Mouse (Mus musculus): Measurements from ENCODE around the gene Dop1b. TPM values are rescaled to one million over a fixed set of nuclear protein-coding genes. Genes with fewer than 3 reads are reported as not detected.
"Not testable (repeated sequence)": the region's sequence is repeated elsewhere in the genome, so short reads cannot be mapped to it uniquely, and the experiment has no call there.

Dop1b gene
- total RNA-seq, 2 experiments from 2014 or later, result 20.6 to 26.9 TPM

DNA sequence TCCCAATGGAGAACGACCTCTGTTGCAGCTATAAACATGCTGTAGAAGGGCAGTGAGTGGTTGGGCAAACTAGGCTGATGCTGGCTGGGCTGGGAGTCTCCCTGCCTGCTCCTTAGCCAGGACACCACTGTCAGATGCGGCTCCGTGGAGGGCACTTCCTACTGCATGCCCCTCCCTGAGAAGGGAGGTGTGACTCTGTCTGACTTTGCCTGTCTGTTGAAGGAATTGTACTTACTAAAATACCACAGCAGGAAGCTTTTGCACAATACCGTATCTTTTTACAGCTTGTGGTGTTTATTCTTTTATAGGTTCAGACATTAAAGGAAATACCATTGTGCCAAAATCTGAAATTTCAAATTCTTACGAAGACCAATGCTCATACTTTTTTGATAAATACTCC, 40.1 kb downstream of the Dop1b start:
- no peak for DNase-seq

DNA sequence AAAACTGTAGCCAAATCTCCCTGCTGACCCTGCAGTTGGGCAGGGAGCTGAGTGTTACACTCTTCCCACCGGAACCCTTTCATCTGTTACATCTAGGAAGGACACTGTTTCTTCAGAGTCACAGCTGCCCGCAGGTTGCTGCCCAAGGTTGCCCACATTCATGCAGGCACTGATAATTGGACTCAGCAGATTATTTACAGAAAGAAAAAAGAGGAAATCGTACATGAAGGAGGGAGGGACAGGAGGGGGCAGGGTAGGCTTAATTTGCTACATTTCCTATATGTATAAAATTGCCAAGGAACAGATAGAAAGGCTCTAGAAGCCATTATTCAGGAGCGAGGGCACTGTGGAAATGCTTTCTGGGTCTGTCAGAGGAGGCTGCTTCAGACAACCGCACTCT, 44.9 kb downstream of the Dop1b start:
- no peak for DNase-seq

DNA sequence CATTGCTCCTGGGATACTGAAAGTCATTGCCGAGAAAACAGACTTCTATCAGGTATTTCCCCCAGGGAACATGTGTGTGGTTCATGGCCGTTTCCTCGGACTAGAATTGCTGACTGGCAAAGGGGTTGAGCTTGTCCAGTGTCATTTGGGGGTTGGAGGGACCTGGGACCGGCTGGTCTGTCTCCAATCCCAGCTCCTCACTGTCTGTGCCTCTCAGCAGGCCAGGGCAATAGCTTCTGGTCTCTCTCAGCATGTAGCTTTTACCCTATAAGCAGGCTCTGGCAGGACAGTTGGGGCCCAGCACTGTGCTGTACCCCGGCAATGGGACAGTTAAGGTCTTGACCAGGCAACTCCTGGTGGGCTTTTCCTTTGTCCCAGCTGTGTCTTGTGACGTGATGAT, 51.7 kb downstream of the Dop1b start:
- no peak for DNase-seq

DNA sequence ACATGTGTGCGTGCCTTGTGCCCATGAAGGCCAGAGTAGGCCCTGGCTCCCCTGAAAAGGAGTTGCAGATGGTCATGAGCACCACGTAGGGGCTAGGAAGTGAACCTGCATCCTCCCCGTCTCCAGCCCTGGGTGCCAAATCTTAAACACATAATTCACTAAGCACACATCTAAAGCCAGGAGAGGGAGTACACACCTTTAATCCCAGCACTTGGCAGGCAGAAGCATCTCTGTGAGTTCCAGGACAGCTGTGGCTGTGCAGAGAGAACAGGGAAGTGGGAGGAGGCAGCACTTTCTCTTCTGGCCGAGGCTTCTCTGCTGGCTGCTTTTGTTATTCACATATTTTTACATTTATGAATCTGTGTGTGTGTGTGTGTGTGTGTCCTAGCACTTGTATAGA, 52.9 kb downstream of the Dop1b start:
- DNase-seq, result no peak

DNA sequence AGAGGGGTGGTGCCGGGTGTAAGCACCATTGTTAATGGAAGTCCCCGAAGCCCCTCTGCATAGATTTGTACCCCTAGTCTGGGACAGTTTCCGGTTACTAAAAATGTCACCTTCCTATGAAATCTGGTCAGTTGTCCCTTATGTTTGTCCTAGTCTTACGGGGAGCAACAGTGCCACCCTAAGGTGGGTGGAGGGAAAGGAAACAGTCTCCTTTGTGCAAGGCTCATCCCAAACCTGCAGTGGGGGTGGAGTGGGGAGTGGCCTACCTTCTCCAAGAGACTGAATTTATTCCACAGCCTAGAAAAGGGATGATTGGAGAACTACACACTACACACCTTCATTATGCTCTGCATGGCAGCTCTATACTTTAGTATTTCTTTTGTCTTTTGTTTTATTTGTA, 55.3 kb downstream of the Dop1b start:
- DNase-seq, result no peak

DNA sequence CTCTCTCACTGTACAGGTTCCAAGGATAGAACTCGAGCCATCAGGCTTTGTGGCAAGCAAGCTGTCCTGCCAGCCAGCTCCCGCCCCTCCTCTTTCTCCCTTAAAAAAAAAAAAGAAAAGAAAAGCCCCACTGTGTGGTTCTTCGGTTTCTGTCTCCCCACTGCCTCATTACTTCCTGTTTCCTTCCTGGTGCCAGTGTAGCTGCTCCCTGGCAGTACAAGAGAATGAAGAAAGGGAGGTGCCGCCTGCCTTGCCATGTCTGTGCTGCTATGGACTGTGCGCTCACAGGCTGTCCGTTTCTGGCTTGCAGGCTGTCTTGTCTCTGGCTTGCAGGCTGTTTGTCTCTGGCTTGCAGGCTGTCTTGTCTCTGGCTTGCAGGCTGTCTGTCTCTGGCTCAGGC, 55.8 kb downstream of the Dop1b start:
- no peak for DNase-seq

DNA sequence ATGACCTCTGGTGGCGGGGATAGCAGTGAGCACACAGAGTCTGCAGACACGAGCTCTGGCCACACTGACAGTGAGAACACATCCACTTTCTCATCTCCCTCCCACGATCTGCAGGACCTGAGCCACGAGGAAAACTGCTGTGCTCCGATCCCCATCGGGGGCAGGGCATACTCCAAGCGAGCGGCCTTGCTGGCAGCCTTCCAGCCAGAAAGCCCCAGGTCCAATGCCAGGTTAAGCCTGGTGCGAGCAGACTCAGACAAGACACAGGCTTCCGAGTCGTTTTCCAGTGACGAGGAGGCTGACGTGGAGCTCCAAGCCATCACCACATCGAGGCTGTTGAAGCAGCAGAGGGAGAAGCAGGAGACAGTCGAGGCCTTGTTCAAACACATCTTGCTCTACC, 57.9 kb downstream of the Dop1b start:
- DNase-seq, result no peak

DNA sequence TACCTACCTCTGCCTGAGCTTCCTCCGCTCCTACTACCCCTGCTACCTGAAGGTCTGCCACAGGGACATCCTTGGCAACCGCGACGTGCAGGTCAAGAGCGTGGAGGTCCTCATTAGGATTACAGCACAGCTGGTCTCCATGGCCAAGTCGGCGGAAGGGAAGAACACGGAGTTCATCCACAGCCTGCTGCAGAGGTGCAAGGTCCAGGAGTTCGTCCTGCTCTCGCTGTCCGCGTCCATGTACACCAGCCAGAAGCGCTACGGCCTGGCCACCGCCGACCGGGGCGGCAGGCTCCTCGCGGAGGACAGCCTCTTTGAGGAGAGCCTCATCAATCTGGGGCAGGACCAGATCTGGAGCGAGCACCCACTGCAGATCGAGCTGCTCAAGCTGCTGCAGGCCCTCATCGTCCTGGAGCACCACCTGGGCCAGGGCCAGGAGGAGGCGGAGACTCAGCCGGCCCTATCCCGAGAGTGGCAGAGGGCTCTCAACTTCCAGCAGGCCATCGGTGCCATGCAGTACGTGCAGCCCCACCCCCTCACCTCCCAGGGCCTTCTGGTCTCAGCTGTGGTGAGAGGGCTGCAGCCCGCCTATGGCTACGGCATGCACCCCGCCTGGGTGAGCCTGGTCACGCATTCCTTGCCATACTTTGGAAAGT, 58.7 kb downstream of the Dop1b start:
- no peak for DNase-seq

DNA sequence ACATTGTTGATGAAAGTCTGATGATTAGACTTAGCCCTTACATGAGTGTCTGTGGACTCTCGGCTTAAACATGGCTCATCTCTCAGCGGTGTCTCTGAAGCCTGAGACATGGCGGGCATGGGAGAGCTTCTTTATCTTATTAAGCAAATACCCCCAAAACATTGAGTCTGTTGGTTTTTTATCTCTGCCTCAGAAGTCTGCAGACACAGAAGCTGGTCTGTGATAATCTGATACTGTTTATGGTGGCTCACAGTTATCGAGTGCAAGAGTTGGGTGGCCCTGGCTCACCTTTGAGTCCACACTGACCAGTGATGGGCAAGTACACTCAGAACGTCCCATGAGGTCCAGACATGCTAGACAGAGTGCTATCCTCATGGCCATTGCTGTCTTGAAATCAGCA, 63.0 kb downstream of the Dop1b start:
- DNase-seq, result no peak

DNA sequence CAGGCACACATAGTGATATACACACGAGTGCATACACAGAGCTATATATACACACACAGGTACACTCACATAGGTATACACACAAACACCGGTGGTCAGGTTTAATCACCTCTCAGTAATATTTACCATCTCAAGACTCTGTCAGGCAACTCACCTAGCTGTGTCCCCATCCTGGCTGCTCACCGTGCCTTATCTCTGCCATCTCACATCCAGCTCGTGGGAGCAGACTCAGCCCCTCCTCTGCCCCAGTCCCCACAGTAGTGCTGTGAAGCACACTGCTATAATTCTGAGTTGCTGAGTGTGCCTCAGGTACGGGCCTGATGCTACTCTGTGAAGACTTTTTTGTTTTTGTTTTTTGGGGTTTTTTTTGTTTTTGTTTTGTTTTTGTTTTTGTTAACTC, 64.8 kb downstream of the Dop1b start:
- DNase-seq, result no peak

DNA sequence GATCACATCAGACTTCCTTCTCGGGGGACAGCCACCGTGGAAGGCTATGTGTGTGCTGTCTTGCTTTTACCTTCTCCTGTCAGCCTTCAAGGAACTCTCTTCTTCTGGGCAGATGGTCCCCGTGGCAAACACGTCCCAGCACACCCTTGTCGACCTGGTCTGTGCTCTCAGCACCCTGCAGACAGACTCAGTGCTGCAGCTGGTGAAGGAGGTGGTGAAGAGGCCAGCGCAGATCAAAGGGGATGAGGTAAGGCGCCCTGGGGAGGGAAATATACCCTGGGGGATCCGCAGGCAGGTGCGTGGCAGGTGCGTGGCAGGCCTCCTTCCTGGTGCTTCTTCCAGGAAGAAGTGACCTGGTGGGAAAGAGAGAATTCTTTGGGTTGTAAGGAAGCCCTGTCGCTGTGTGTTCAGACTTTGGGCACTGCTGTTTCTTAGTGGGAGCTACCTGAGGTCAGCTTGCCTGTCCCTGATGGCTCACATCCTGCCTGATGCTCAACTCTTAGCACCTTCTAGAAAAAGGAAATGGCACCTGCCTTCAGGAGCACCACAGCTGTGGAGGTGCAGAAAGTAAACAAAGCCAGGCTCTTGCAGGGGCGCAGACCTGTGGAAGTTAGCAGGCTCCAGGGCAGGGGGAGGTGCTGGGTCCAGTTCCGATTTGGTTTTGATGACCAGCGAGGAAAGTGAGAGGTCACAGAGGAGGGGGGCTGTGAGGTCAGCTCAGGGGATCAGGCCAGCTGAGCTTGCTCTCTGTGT, 65.7 kb downstream of the Dop1b start:
- no peak for DNase-seq

DNA sequence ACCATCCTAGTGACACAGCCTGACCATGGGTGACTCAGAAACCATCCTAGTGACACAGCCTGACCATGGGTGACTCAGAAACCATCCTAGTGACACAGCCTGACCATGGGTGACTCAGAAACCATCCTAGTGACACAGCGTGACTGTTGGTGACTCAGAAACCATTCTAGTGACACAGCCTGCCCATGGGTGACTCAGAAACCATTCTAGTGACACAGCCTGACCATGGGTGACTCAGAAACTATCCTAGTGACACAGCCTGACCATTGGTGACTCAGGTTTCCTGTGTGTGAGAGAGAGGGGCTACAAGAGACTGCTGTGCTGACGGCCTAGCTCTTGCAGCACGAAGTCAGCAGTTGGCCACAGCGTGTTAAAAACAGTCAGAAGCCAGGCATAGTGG, 66.7 kb downstream of the Dop1b start:
- not testable (repeated sequence) for DNase-seq

DNA sequence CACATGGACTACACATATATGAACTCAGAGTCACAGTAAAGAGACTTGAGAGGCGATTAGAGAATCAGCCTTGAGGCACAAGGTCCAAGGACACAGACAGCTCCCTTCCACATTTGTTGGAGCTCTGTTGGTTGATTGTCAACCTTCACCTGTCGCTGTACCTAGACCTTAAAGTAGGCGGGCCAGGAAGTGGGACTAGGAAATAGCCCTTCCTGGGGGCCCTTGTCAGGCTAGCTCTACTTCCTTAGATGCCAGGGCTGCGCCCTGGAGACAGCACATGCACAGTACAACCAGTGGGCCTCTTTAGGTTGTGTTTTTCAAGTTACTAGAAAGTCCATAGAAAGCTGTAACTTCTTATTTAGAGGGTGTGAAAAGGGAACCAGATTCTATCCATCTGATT, 67.8 kb downstream of the Dop1b start:
- no peak for DNase-seq

DNA sequence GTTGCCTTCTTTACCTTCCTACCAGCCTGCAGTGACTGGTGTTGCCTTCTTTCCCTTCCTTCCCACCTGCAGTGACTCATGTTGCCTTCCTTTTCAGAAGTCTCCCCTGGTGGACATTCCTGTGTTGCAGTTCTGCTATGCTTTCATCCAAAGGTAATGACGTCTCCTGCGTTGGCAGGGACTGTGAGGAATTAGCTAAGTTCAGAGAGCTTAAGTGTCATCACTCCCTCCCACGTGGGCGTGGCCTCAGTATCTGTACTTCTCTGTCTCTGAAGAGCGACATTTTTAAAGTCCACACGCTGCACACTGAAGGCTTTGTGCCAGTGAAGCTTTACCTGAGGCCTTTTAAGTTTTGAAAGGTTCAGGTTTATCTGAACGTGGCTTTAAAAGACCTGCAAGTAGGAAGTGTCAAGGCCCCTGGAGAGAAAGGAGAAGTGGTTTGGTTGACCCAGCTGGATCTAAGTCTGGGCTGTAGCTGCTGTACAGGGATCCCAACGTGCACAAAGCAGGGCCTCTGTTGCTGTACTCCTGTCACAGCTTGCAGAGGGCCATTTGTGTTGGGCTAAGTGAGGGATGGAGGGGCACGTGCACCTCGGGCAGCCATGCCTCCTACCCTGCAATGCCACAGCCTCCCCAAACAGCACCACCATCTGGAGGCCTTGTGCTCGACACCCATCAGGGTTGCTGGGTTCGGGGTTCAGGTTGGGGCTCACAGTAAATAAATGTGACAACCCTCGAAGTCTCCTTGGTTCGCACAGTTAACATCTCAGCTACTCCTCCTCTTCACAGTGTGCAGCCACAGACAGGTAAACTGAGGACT, 69.2 kb downstream of the Dop1b start:
- no peak for DNase-seq

DNA sequence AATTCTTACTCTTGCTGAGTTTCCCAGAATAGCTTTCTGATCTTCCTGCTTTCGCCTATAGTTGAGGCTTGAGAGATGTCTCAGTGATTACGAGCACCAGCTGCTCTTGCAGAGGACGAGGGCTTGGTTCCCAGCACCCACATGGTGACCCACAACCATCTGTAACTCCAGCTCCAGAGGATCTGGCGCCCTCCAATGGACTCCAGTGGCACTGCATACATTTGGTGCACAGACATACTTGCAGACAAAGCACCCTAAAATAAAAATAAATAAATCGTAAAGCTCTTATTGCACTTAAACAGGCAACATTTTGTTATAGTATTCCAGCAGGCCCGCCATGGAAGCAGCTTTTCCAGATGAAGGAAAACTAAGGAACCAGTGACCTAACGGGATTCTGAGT, 72.5 kb downstream of the Dop1b start:
- no peak for DNase-seq

DNA sequence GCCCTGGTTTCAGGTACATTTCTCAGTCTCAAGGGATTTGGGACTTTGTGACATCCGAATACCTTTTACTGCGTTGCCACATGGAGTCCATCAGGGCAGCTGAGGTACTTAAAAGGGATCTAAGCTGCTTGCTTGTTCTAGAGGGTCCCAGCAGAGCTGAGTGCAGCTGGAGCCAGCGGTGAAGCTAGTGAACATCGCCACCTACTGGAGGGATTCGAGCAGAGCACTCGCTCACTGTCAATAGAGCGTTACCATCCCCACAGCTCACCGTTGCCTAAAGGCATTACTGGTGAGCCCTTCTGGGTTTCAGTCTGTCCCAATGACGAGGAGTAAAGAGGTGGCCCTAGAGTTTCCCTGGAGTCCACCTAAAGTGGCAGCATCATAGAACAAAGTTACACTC, 74.1 kb downstream of the Dop1b start:
- DNase-seq, result no peak

DNA sequence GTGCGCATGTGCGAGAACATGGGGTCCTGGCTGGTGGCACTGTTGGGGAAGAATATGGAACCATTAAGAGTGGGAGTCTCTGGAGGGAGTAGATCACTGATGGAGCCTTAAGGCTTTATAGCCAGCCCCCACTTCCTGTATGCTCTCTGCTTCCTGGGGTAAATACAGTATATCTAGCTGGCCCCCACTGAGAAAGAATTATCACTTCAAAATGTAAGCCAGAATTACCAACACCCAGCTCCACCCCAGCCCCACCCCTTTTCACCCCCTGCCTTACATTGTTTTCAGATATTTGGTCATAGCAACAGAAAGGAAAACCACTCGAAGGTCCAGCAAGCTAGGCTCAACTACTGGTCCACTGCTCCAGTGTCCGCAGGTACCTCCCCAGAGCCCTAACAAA, 76.7 kb downstream of the Dop1b start:
- no peak for DNase-seq

DNA sequence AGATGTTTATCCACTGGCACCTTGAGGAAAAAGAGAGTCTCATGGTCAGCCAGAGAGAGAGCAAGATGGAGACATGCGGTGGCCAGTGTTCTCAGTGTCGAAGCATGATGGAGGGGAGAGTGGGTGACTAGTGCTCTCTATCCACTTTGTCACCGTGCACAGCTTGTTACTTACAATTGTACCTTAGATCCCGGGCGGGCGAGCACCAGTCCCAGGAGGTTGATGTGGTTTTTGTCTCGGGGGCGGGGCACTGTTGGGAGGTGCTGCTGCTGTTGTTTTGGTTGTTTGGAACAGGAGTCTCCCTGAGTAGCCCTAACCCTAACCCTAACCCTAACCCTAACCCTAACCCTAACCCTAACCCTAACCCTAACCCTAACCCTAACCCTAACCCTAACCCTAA, 77.2 kb downstream of the Dop1b start:
- DNase-seq, result no peak

DNA sequence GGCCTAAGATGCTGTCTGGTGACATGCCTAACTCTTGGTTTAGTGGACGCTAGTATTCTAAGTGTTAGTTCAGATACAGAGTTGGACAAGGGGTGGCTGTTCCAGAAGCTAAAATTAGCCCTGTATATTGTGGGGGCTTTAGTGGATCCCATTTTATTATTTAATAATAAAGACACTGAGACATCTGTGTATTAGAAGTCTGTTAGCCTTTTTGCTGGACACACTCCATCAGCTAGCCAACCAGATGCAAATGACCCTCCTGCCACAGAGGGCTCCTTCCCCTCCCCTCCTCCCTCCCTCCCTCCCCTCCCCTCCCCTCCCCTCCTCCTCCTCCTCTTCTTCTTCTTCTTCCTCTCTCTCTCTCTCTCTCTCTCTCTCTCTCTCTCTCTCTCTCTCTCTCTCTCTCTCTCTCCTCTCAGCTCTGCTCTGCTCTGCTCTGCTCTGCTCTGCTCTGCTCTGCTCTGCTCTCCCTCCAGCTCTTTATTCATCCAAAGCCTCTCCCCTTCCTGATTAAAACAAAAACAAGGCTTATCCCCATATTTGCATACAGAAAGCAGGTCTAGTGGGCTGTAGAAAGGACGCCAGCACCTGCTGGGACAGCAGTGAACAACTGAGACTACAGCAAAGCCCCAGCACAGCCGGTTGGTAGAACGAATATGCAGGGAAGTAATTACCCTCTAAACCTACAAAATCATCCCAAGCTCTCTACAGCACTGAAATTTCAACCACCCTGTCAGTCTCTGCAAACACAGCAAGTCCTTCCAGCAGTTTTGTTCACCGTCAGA, 78.5 kb downstream of the Dop1b start:
- no peak for DNase-seq

DNA sequence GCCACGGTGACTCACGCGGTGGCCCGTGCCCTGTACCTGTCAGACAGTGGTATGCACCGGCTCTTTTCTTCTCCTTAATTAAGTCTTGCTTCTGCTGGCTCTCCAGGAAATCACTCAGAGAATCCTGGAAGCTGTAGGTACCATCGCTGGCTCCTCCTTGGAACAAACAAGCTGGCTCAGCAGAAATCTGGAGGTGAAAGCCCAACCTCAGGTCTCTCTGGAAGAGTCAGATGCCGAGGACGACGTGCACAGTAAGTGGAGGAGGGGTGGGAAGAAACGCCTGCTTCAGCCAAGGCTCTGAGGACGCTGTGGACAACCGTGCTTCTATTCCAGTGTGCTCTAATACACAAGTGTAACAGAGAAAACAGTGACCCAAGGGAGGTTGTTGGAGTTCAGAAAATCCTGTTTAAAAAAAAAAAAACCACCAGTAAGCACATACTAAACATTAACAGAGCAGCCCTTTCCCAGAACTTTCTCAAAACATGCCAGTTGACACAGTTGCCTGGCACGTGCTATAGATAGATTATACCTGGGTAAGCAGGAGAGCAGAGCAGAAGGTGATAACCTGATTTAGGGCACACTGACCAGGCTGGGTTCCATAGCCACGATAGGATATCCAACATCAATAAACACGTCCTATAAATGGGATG, 81.4 kb downstream of the Dop1b start:
- no peak for DNase-seq

DNA sequence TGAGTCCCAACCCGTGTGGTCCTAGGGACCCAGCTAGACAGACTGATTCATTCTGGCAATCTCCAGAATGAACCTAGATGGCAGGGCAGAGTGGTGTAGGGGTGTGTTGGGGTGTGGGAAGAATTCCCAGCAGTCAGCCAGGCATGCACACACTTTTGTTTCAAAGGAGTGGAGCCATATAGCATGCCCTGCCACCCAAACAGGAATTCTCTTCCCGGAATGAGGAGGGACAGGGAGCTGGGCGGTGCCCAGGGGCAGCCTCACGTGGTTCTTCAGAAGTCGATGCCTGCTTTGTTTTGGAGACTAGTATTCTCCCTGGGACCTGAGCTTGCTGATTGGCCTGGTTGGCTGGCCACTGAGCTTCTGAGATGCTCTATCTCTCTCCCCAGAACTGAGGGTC, 83.1 kb downstream of the Dop1b start:
- no peak for DNase-seq

DNA sequence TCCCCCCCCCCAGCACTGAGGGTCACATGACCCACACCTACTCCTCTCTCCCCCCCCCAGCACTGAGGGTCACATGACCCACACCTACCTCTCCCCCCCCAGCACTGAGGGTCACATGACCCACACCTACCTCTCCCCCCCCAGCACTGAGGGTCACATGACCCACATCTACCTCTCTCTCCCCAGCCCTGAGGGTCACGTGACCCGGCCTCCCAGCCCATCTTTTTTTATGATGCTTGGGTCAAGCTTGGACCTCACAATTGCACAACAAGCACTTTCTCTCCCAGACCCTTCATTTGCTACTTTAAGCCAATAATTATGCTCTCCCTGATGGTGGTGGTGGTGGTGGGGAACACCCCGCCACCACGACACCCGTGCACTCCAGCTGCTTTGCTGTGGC, 83.7 kb downstream of the Dop1b start:
- no peak for DNase-seq
